Mouse (Mus musculus) skeletal muscle tissue, adult 2 months (tissue): ENCODE measurements at regions not wholly inside any gene's neighbourhood (a gene's known extent, or its start where the extent isn't known, plus 50 kb on each side); places are given as distances from the start of the nearest gene placed in this dataset.

Experiments
- DNase-seq: peaks from one replicate; pipeline ENCODE4 v3.0.0-alpha.2; 2012; ENCODE audit warnings: low read depth, low spot score

GRCm38 (mm10) chr7:117103035-117103434, 277.7 kb upstream of the Xylt1 start:
- DNase-seq: no peak

GRCm38 (mm10) chr7:117106691-117107191, 274.0 kb upstream of the Xylt1 start:
- no peak for DNase-seq

GRCm38 (mm10) chr7:117108391-117108790, 272.4 kb upstream of the Xylt1 start:
- no peak for DNase-seq

DNA sequence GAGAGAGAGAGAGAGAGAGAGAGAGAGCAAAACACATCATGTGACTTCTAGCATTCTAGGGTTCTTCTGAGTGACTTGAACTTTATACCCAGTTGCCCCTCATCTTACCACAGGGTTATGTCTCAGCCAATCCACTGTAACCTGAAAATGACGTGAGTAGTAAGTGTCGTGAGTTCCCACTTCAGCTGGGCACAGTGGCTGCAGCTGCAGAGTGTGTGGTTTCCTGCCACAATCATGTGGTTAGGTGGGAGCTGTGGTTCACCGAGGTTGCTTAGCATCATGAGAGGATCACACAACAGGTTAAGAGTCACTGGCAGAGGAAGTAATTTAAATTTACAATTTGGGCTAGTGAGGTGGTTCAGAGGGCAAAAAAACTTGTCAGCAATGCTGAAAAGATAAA, 253.1 kb upstream of the Xylt1 start:
- no peak for DNase-seq

DNA sequence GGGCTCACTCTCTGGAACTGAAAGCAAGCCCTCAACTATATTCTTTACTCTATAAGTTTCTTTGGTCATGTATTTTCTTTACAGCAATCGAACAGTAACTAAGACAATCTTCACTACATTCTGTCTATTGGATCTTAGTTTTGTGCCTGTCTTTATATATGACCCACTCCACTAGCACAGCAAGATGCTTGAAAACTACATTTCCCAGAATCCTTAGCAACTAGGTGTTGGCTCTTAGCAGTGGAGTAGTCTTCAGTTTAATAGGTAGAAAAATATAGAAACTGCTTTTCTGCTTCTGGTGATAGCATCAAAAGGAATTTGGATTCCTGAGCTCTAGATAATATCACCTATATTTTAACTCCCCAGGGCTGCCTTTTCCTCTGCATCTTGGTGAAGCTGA, 245.9 kb upstream of the Xylt1 start:
- DNase-seq: no peak

DNA sequence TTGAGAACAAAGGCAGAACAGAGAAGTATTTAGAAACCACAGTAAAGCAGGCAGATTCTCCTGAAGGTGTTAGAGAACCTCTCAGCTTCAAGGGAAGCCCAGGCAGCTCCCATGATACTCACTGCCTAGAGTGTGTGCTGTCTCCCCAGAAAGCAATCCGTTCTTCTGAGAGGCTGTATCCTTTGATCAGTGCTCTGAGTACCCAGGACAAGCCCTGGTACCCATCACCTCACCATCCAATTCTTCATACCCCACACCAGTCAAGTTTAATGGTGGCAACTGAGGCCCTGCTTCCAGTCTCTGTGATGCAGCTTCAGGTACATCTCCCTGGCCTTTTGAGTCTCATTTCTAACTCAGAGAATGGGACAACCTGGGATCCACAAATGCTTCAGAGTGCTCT, 242.1 kb upstream of the Xylt1 start:
- no peak for DNase-seq

- no peak for DNase-seq
These were observed 241.4 kb upstream of the Xylt1 start for GRCm38 (mm10) chr7:117139245-117139970.

DNA sequence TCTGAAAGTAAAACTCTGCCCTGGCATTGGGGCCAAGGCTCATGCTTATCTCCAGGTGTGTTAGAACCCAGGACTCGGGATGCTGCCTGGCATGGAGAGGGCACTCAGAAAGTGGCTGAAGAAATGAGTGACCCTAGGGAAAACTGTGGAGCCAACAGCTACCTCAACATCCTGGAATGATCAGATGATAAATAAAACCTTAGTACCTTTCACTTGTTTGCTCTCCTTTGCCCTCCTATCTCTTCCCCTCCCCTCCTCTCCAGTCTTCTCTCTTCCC, 240.9 kb upstream of the Xylt1 start:
- DNase-seq: no peak

- no peak for DNase-seq
These were observed 234.0 kb upstream of the Xylt1 start for GRCm38 (mm10) chr7:117146809-117147208.

DNA sequence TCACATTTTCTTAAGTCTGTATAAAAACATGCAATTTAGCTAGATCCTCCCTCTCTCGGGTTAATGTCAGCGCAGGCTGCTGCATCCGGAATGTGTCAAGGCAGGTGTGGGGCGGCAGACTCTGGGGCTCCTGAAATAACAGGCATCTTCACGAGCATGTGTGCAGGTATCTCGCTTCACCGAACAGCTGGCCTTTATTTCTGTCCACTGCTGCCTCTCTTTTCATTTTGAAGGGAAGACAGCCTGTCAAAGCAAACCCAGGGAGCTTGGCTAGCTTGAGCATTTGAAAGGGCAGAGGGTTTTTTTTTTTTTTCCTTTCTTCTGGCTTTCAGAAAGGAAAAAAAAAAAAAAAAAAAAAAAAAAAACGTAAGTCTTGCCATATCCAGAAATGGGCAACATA, 230.4 kb upstream of the Xylt1 start:
- DNase-seq: no peak

DNA sequence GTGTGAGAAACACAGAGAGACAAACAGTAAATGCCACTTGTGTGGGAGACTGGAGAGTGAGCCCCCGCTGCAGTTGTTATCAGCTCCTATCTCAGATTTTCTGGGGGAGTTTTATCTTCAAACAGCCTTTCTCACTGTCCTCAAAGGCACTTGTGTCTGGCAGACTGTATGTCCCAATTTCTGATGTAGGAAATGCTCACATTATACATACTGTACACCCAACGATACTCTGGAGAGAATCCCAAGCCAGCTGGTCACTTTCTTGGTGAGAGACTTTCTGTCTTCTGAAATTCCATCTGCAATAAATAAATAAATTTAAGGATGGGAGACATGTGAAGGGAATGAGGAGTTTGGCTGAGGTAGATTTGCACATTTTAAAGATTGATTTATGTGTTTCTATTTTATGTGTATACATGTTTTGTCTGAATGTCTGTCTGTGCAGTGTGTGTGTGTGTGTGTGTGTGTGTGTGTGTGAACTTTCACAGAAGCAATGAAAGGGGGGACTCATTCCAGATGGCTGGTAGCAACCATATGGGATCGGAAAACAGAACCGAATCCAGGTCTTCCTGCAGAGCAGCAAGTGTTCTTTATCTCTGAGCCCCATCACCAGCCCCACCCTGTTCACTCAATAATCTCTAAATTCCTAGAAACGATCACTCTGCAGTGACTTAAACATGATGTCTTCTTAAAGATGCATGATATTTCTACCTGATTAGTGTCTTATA, 226.8 kb upstream of the Xylt1 start:
- no peak for DNase-seq

DNA sequence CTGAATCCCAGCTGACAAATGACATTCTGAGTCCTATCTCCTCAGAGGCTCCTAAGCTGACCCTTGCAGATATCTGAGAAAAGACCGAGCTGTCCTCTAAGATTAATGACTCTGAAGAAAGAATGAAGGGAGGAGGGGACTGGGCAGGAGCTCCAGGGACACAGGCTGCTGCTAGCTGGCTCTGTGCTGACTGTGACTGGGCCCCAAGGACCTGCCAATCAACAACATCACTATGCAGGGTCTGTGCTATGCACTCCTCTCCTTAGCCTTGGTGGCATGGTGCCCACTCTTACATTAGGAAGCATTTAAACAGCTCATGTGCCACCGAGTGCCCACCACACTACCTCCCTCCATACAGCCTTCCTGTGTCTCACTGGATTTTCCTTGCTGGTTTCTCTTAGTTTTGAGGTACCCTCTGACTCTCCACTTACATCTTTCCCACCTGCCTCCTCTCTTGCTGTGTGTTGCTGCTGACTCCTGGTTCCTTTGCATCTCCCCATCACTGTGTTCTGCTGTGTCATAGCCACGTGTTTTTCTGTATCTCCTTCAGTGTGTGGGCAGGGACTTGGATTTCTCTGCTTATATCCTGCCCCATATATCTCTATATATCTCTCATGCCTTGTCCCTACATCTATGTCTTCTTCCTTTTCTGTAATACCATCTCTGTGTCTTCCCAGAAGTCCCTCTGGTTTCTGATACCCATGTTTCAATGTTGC, 219.4 kb upstream of the Xylt1 start:
- DNase-seq: no peak

DNA sequence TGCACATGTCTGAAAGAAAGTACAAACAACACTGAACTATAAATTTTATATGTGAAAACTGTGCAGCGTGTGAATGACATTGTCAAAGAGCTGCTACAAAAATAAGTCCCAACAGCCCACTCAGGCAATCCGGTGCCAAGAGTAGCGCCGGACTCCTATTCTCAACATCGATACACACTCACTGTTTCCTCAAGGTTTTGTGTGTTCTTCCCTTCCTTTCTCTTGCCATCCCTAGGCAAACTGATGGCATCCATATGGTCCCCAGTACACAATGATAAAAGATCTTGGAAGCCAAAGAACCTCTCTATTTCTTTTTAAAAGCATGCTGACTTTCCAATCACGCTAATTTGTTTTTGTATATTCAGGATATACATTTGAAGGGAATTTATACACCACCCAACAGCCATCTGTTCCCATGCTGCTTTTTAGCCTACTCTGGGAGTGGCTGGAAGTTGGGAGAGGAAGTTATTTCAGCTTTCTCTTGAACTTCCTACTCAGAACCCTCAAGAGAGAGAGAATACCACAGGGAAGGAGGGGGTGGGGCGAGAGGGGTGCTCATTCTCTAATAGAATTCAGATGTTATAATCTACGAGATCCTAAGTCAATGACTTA, 205.9 kb upstream of the Xylt1 start:
- no peak for DNase-seq

GRCm38 (mm10) chr7:117184011-117184410, 196.8 kb upstream of the Xylt1 start:
- DNase-seq: no peak

DNA sequence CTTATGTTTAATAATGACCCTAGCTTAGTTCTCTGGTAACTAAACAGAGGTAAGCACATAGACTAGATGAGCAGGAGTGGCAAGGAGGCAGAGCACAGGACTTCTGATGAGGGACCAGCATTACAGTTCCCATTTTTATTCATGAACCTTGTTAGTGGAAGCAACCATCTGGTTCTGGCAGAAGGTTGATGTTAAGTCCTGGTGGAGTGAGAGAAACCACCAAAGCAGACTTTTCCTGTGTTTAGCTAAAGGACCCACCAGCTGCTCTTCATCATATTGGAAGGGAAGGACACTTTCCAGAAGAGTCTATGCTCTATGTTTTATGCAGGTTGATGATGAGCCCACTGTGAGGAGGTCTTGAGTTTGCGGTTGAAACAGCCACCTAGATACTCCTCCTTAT, 194.9 kb upstream of the Xylt1 start:
- DNase-seq: no peak

DNA sequence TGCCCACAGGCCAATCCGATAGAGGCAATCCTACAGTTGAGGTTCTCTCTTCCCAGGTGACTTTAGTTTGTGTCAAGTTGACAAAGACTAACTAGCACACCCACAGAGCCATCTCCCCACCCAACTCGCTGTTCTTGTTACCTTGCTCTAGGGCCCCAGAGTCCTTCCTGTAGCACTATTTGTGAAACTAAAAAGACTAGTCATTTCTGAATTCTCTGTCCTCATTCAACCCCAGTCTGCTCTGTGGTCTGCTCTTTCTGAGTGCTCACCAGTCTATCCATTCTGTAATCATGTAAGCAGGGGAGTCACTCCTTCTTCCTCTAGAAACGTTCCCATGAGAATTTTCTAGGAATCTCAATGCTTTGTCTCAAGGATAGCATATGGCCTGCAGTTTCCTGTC, 184.2 kb upstream of the Xylt1 start:
- no peak for DNase-seq

GRCm38 (mm10) chr7:117226294-117226693, 154.5 kb upstream of the Xylt1 start:
- DNase-seq: no peak

DNA sequence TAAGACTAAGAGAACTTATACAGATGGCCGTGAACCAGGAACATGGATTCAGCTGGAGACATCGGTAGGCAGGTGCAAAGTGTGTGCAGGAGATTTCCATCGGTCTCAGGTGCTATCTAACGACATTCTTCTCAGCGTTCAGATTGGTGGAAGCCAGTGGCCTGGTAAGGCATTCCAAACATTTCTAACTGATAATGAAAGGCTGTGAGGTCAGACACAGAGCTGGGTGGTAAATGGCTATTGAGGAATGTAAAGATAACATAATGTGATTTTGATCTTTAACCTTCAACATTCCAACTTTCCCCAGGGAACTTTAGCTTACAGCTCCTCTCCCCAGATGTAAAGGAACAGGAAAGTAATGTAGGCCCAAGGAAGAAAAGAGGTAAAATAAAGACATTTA, 151.2 kb upstream of the Xylt1 start:
- DNase-seq: no peak

GRCm38 (mm10) chr7:117256819-117257218, 124.0 kb upstream of the Xylt1 start:
- DNase-seq: no peak

DNA sequence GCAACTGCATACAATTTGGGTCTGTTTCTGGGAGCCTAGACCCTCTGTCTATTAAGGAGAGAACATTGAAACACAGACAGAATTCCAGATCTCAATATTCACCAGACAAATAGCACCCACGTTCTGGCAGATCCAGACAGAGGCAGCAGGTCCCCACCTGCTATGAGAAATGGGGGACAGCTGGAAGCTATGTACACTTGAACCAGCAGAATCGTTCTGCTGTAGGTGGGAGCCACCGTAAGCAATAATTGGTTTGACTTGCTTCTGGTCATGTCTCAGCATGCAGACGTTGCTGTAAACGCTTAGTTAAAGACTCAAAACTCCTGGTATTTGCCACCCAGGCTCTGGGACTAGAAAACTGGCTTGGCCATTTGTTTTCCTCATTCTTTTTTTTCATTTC, 122.2 kb upstream of the Xylt1 start:
- no peak for DNase-seq

DNA sequence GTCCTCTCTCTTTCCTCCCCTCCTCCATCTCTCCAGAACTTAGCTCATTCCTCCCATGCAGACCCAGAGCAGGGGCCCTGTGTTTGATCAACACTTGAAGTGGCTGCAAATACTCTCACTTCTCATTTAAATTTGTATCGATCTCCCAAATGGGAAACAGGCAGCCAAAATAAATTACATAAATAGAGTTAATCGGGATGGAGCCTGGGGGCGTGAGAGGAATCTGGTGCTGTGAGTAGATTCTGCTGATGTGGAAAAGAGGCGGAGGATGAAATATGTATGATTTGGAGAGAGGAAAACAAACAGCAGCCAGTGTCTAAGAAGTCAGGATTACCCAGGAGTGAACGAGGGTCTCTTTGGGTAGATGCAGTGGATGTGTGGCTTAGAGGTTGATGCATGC, 121.6 kb upstream of the Xylt1 start:
- no peak for DNase-seq

DNA sequence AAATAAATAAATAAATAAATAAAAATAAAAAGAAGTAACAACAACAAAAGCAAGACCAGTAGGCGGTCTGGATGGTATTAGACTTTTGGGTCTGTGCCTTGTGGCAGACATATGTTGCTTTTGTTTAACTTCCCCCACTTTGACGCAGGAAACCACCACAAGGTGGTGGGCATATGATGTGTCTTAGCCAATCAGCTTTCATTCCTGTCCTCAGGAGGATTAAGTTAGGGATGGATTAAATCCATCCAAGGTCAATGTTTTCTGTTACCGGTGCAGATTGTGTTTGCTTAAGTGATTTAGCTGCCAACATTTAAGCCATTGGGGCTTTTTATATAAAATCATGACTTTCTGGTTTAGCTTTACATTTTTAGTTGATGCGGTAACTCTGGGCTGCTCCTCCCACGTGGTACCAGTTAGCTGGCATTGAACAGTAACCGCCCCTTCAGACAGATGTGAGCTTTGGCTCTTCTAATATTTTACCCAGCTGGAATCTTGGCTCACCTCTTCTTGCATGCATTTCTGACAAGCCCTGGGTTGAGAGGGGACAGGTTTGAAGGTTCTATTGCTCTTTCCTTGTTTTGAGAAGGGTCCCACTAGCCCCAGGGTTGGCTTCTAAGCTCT, 121.0 kb upstream of the Xylt1 start:
- no peak for DNase-seq
